Mouse (Mus musculus) Muller cell, postnatal 12 days (primary cell): ENCODE results near the gene Wwc2.
A peak's percentile ranks its signal among the peaks of the same experiment; 100 is the strongest.
"Not testable (repeated sequence)": the region's sequence is repeated elsewhere in the genome, so short reads cannot be mapped to it uniquely, and the experiment has no call there.

Experiments
- DNase-seq: peaks from one replicate; pipeline ENCODE4 v3.0.0-alpha.2; 2015; ENCODE audit errors: inconsistent ontology term

Wwc2 gene

DNA sequence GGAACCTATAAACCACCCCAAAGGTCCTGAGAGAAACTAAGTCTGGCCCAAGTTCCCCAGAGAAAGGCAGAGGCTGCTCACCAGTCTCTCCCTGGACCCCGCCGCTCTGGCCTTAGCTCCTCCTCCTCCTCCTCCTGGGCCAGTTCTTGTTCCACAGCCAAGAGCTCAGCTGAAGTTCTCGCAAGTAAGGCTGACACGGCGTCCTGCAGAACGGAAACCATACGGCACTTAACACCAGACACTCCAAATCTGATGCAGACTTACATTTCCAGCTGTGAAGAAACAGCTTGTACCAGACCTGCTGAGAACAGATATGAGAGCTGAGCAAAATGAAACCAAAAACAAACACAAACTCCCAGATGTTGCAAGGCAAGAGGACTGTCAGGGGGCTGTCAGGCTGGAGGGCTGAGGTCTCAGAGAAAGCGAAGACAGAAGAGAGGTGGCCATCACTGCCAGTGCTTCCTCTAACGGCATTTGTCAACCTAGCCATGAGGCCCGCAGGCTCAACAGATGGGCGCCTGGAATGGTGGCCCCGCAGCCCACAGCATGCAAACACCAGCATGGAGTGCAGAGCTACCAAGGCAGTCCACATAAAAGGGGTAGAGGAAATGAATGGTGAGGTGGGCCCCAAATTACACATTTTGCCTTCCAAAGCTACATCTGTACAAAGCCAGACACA, 138.8 kb downstream of the Wwc2 start:
- DNase-seq: peak; percentile 39

DNA sequence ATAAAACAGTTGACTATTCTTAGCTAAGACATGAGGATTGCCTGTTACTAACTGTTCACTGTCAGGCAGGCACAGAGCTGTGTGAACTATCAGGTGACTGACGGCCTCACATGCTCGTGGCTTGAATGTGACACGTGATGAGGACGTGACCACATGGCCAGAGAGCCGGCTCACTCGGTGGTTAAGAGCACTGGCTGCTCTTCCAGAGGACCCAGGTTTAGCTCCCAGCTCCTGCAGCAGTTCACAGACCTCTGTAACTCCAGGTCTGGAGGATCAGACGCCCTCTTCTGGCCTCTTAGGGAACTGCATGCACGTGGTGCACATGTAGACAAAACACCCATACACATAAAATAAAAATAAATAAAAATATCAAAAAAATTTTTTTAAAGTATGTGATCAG, 140.9 kb downstream of the Wwc2 start:
- DNase-seq: no peak

DNA sequence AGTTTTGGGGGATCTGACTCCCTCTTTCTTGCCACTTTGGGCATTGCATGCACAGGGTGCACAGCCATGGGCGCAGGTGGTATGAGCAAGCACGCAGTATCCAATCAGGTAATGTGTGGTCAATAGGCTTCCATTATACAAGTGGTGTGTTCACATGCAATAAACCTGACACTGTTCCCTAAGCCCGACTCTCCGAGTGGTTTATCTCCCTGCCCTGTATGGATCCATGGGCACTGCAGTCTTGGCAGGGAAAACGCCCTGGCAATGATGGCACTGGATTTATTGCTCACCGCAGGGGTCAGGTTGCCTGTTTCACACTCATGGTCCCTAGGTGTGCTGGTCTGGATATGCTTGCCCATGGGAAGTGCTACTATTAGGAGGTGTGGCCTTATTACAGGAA, 142.8 kb downstream of the Wwc2 start:
- DNase-seq: no peak

DNA sequence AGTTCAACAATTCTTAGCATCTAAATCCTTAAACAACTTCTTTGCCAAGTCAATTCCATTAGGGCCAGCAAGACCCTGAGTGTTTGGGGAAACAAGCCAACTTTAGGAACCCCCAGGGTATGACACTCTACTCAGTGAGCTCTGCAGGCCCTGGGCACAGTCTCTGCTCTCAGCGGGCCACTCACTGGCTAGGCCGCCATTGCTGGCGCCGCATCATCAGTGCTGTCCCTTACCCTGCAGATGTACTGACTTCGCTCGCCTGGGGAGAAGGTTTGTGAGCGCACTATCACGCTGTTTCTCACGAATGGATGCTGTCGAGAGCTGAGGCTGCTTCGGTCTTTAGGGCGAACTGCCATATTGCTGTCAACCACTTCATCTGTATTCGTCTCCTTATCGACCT, 143.6 kb downstream of the Wwc2 start:
- DNase-seq: no peak

DNA sequence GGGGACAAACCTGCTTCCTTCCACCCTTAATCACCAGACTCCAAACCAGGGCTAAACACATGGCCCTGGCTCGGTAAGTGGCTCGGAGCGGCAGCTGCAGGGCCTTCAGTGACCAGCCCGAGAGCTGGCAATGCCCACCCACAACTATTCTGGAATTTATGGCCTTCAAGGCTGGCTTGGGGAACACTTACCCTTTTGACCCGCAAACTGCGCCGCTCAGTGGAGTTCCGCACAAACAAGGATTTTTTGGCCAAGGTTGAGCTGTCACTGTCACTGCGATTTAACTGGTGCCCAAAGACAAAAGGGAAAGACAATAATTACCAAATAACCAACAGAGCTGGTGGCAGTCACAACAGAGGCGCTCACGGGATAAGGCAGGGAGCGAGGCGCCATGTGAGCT, 144.8 kb downstream of the Wwc2 start:
- peak; percentile 96 for DNase-seq

DNA sequence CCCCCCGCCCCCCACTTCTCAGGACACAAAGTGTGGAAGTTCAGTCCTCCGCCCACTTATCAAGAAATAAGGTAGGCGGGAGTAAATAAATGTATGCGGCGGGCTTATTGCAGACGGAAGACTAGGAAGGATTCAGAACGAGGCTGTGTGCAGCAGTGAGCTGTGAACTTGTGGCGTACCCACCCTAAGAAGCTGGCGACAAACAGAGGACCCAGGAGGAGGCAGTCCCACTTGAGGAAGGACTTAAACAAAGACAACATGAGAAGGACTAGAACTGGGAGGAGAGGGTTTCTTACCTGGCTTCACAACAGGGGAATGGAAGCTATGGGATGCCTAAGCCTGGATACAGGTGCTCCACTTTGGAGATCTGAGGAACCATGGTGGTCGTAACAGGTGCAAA, 147.1 kb downstream of the Wwc2 start:
- no peak for DNase-seq

DNA sequence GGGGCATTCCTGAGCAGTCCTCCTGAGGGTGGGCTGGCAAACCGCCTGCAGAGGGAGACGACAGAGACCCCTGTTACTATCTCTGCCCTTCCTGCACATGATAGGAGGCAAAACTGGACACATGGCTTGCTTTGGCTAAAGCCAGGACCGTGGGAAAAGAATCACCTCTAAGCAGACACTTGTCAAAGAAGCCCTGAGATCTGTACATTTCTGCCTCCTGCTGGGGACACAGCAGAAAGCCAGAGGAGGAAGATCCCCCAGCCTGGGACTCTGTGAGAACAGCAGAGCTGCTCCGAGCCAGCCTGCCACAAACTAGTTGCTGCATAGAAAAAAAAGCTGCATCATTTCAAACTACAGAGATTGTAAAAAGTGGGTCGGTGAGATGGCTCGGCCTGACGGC, 147.7 kb downstream of the Wwc2 start:
- peak; percentile 35 for DNase-seq

DNA sequence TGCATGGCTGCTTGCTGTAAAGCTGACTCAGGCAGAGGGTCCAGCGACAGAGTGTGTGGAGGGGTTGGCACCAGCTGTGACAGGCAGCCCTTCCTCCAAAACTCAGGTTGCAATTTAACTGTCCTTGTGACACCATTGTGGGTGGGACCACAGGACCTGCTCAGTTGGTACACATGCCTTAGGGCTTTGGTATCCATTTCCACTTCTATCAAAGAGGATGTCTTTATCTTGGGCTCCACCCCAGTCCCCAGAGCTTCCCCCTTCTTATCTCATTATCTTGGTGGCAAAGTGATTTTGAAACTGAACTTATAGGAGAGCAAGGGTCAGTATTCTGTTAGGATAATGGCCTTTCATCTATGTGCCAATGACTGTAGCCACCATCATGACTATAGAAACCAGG, 156.8 kb downstream of the Wwc2 start:
- DNase-seq: no peak

DNA sequence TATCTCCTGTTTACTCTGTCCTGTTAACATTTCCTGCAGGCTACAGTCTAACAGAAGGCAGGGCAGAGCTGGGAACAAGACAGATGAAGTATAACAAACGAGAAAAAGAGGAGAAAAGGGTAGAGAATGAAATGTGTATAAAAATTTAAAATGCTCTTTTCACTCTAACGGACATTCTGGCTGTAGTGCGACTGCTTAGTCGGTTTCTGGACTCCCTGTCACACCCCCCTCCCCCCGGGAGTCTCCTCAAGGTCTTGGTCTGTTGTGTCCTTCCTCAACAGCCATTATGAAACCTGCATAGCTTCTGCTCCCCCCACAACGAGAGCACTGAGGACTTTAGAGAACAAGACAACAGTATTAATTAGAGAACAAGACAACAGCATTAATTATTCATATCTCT, 158.1 kb downstream of the Wwc2 start:
- no peak for DNase-seq

DNA sequence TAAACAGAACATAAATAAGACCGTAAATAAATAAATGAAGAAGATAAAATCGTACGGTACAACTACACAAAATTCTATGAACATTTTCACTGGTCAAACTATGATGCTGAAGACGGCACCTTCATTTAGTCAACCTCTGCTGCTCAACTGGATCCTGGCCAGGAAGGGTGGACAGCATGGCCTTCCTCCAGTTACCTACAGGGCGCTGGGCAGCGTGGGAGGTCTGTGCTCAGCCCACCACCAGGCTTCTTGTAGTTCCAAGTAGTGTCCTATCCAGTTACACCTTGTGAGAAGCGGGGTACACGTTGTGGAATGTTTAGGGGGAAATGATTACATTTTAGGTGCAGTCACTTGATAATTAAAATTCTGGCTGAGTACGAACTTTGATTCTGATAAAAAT, 163.8 kb downstream of the Wwc2 start:
- no peak for DNase-seq

DNA sequence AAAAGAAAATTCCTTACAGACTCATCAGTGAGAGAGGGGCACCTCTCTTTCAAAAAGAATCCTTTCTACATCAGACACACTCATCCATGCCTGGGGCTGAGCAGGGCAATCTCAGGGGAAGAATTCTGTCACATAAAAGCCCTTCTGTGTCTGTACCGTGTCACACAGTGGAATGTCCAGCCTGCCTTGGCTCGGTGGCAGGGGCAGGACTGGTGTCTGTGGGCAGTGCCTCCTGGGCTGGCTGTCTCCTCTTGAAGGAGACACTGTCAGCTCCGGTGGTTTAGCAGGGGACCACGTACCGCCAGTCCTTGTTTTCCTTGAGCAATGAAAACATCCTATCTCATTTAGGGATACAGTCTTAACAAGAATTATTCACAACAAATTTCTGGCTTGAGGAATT, 165.1 kb downstream of the Wwc2 start:
- peak; percentile 93 for DNase-seq

DNA sequence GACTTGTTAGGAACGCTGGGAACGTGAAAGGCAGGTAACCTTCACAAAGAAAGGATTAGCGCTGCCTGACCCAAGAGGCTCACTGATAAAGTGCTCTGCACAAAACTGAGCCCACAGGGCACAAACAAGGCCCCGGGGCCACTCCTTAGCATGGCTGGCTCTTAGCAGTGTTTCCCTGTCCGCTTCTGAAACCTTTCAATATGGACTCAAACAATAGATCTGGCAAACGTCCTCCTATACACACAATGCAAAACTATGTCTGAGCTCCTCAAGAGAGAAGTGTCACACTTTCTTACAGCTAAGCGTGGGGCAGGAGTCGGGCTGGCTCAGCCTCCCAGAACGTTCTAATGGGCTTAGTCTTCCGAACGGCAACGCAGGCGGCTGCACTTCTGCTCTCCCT, 166.5 kb downstream of the Wwc2 start, which contains the start of gene Cldn22:
TSS of gene Cldn22 (plus strand) at position 301 of the 400 bp plus-strand sequence.
- peak; percentile 20 for DNase-seq

DNA sequence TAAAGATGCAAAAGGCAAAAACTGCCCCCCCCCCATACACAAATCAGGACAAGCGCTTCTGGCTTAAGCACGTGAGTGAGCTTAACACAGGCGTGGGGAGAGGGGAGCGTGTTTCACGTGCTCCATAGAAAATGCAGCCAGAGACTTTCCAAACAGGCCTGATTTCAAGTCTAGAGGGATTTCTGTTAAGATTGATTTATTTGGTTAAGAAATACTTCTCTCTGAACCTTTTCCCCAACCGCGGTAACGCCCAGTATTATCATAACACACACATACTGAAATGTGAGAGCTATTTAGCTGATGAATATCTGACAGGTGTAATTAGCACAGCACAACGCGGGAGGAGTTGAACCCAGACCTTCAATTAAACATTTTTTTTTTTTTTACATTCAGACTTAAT, 166.9 kb downstream of the Wwc2 start:
- DNase-seq: no peak

DNA sequence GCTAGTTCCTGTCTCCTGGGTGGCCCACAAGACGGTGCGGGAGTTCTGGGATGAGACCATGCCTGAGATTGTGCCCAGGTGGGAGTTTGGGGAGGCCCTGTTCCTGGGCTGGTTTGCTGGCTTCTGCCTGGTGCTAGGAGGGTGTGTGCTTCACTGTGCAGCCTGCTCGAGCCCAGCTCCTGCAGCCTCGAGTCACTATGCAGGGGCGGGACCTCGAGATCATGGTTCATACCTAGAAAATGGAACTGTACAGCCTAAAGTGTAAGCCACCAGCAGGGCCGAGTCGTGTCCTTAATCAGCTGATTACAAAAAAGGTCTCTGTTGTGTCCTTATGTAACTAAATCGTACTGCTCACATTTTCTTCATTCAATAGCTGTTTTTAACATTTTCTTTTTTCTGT, 168.2 kb downstream of the Wwc2 start:
- not testable (repeated sequence) for DNase-seq

DNA sequence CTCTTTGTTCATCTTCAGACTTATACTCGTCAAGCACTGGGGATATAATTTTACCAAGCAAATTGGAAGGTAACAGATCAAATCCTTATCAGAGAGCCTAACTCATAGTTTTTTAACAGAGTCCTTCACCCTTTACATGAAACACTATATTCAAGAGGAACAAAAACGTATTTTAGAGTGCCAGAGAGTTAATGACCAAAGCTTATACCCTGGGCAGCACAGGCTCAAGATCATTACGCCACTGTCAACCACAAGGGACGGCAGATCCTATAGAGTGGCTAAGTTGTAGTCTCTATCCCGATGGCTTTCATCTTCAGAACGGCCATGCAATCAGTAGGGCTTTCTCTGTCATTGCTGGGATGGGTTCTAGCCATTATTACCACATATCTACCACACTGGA, 168.9 kb downstream of the Wwc2 start, which contains the start of gene Cldn24:
TSS of gene Cldn24 (plus strand) at position 301 of the 400 bp plus-strand sequence.
- no peak for DNase-seq

DNA sequence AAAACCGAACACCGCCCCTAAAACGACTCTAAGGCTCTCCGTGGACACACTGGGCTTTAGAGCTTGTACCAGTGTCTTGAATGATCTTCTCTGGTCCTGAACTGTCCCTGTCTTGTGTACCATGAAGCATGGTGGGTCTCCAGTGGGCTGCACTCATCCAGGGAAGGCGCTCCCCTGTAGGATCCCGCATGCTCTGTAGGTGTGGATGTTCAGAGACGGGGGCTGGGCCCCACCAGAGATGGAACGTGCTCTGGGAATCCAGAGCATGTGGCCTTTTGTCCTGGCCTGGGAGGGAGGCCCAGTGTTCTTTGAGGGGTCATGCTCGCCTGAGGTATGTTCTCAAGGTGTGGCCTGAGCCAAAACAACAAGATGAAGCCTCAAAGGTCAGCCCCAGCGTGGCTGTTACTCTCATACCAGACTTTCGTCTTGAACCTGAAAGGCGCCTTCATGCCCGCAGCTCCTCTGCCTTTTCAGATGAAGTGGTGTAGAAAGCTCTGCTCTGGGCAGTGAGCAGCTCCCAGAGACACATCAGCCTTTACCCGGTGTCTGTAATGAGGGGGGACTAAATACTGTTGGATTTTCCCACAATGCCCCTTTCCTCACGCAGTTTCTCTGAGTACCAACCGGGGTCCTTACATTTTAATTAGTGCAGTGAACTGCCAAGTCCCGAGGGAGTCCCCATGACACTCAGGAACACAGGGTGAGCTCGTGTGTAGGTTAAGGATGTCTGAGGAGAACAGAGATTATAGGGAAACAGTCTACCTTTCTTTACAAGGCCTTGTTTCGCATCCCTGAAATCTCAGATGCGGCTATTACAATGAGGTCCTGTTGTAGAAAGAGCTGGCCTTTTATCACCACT, 169.6 kb downstream of the Wwc2 start:
- no peak for DNase-seq

DNA sequence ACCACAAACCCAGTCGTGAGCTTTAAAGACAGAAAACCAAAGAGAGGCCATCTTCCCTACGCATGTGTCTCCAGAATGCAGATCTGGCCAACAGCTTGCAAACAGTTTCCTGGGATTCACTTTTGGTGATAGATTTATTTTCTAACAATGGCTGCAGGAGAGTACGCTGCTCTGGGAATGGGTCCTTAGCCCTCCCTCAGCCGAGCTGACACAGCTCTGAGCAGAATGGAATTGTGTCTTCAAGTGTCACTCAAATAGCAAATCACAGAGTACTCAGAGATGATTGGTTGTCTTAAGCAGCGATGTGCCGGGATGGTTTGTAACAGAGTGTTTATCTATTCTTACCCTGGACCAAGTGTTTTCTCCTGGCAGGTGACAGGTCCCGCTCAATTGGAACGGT, 171.7 kb downstream of the Wwc2 start:
- DNase-seq: no peak

DNA sequence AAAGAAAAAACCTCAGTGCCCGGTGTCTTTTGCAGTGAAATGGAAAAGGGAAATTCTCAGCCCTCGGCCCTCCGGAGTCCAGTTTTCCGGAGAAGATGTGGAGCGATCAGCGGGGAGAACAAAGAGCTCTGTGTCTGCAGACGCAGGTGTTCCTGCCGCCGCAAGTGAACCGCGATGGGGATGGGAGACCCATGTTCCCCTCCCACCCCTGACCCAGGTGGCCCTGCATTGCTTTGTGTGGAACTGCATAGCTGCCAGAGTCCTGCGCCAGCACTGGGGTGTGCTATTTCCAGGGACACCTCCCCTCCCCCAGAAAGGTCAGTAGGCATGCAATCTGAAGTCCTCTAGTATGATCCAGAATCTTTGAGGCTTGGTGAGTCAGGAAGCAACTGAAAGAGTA, 179.5 kb downstream of the Wwc2 start:
- peak; percentile 96 for DNase-seq

DNA sequence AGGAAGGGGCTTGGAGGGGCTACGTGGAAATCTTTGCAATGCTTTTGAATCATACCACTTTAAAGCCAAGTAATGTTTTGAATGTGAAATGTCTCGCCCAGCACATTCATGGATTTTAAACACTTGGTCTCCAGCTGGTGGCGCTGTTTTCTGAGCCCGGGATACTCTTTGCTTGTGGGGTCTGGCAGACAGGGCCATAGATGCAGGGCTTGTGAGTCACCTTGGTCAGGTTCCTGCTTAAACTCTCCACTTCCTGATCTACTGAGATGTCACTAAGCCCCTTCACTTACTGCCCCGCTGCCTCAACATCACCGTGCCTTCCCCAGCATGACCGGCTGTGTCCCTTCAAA, 180.1 kb downstream of the Wwc2 start:
- no peak for DNase-seq

DNA sequence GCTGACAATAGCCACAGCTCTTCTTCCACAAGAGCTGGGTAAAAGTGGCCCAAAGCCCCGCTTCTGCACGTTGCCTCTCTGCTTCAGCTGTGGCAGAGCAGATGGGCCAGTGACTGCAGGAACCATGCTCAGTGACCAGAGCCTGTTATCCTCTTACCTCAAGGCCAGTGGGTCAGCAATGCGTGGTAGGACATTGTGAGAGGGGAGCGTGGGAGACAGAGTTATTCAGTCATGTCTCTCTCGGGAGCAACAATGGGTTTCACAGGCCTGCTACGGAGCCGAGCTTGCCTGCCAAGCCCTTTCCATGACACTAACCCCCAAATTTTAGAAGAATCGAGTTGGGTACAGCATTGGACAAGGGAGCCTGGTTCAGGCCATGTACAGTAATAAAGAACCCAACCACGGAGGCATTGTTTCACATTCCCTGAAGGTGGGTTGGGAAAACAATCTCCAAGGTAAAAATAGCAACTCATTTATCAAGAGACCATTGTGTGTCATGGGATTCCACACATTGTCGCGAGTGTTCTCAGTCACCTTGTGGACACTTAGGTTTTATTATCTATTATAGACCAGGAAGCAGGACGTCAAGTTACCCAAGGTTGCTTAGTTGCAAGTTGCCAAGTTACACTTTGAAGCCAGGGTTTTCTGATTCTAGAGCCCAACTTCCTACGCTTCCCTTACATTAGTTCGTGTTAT, 180.6 kb downstream of the Wwc2 start:
- peak; percentile 78 for DNase-seq

DNA sequence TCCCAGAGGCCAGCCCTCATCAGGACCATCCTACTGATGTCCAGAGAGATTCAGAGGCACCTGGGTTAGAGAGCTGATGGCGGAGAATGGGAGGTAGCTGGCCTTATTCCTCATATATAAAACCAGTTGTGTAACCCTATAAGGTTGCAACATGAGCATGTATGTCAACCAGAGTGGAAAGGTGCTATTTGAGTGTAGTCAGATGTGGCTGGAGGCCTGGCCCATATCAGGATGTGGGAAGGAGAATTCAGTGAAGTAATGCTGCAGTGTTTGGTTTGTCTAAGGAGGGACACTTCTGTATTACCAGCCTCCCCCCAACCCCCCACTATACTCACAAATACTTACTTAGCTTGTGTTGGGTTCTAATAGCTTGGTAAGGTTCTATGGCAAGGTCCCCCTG, 186.5 kb downstream of the Wwc2 start:
- no peak for DNase-seq

DNA sequence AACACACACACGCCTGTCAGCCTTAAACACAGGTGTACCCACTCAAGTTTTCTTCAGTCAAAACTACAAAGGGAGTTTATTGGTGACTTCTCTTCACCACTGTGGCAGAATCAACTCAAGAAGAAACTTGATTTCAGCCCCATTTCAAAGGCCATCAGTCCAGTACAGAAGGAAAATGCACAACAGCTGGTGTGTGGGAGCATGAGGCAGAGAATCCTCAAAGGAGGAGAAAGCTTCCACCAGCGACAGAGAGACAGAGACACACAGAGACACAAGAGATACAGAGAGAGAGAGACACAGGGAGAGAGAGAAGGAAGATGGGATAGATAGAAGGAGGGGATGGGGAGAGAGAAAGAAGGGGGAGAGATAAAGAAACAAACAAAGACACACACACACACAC, 188.4 kb downstream of the Wwc2 start:
- no peak for DNase-seq

DNA sequence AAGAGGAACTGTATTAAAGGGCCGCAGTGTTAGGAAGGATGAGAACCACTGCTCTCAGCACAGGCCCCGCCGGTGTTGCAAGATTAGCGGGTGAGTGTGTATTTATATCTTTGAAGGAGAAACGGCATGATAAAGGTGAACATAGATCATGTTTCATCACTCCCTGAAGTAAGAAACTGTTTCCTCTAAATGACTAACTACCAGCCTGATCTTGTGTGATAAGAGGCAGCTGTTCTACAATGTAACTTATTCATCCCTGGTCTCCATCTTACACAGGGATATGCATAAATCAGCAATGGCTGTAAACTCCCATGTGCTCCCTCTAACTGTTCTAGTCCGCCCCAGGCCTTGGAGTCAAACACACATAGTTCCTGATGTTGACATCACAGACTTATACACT, 191.3 kb downstream of the Wwc2 start:
- no peak for DNase-seq
